Mouse (Mus musculus) c-Kit-positive CD71-positive TER-119-positive erythroid progenitor cells, embryonic 14.5 days (primary cell): ENCODE results near the gene Lrp8.

Experiments used
- DNase-seq: peaks from one replicate; pipeline ENCODE4 v3.0.0-alpha.2; 2013; ENCODE audit warnings: low spot score

Gene Lrp8

DNA sequence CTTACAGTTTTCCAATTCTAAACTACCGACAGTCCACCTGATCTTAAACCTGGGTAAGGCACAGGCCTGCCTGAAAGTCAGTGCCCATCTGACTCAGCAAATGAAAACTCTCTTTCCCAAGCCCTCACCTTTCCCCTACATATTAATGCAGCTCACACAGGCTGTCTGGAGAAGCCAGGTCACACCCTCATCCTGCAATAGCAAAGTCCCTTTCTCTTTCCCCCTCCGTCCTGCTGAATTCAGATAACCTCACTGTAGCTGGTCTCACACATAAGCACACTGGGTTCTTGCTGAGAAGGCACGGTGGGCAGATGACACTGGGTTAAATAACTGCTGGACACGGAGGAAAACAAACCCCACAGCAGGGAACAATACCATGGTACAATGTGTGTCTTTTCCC, 119.9 kb downstream of the Lrp8 start:
- peak; percentile 33 for DNase-seq

DNA sequence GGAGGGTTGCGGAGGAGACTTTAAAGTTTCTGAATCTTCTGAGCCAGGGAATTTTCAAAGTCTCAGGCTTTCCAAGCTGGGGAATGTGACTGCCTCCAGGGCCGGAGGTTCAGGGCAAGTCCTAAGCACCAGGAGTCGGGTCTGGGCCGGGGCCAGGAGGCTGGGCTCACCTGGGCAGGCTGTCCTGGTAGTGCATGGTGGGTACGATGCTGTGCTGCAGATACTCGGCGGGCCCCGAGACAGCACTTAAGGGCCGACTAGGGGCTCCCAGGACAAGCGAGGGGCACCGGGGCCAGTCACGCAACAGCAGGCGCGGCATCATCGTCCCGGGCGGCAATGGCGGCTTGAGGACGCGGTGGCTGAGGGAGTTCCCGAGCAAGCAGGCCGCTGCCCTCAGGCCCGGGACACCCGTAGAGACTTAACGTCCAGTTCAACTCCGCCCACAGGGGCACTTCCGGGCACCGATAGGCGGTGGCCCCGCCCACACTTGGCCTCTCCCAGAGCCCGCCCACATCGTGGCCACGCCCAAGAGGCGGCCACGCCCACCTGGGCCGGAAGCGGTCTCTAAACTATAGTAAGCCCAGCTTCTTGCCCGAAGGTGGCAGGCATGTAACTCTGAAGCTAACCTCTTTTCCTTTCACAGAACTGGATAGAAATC, 121.2 kb downstream of the Lrp8 start, which contains the start of gene Cpt2:
TSS of gene Cpt2 (minus strand) at position 466 of the 658 bp plus-strand sequence.
- peak; percentile 95 for DNase-seq

DNA sequence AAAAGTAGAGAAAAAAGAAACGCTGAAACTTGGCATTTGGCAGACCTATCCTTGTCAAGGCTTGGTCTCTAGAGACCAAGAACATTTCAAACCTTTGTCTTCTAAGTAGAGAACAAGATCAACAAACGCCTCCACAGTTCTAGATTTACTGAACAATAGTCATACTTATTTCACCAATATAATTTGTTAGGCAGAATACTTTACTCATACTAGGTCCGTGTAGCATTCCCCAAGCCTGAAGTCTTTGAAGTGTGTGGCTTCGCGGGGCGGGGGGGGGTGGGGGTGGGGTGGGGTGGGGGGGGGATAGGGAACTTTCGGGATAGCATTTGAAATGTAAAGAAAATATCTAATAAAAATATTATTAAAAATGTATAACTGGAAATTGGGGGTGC, 121.7 kb downstream of the Lrp8 start:
- DNase-seq = no peak
